Mouse (Mus musculus) gastrocnemius, postnatal 4 days (tissue): ENCODE data around the gene Gde1. TPM values are rescaled to one million over a fixed set of nuclear protein-coding genes. Genes with fewer than 3 reads are reported as not detected.

ENCODE experiments used
- total RNA-seq, 2 experiments: library from RNA; stranded (reverse); gene quantifications; 2 replicates each; pipeline ENCODE4 v1.2.3; 2021

Gene Gde1
- total RNA-seq, 2 experiments from 2014 or later: 36.5 to 38.2 TPM

Other genes starting within 250 kb of the Gde1 start
- 10 to 100 TPM; 37.3 to 40.9 TPM for gene Itpripl2, start 213.8 kb downstream of the Gde1 start, total RNA-seq
- 10 to 100 TPM; 63.5 to 67.8 TPM for gene Coq7, start 172.4 kb downstream of the Gde1 start, total RNA-seq
- 1 to 10 TPM; 4.6 to 5.0 TPM for gene Tmc7, start 121.0 kb downstream of the Gde1 start, total RNA-seq
- gene Tmc5, start 108.5 kb downstream of the Gde1 start, total RNA-seq: under 1 TPM; 0.47 to 0.54 TPM
- gene Ccp110, start 6.8 kb upstream of the Gde1 start, total RNA-seq: 10 to 100 TPM in 1 of 2 experiments, 1 to 10 TPM in 1; 8.7 to 12.8 TPM
- 10 to 100 TPM; 41.4 to 41.5 TPM for gene Vps35l, start 34.4 kb upstream of the Gde1 start, total RNA-seq
- 1 to 10 TPM in 1 of 2 experiments, under 1 TPM in 1; 0.73 to 1.6 TPM for gene Iqck, start 150.0 kb upstream of the Gde1 start, total RNA-seq
- 10 to 100 TPM; 32.5 to 35.2 TPM for gene Knop1, start 150.5 kb upstream of the Gde1 start, total RNA-seq